Mouse (Mus musculus): ENCODE data around the gene Kcnh8. TPM values are rescaled to one million over a fixed set of nuclear protein-coding genes. Genes with fewer than 3 reads are reported as not detected.

Gene Kcnh8
- not detected in 2 replicates for total RNA-seq (2014; fragmentation: Nextera tagmentation)
- total RNA-seq (2017): 0.12 TPM in 1 of 2 replicates, not detected in the other
- 0.02 TPM in 1 of 2 replicates, not detected in the other for polyA plus RNA-seq (2012)

DNA sequence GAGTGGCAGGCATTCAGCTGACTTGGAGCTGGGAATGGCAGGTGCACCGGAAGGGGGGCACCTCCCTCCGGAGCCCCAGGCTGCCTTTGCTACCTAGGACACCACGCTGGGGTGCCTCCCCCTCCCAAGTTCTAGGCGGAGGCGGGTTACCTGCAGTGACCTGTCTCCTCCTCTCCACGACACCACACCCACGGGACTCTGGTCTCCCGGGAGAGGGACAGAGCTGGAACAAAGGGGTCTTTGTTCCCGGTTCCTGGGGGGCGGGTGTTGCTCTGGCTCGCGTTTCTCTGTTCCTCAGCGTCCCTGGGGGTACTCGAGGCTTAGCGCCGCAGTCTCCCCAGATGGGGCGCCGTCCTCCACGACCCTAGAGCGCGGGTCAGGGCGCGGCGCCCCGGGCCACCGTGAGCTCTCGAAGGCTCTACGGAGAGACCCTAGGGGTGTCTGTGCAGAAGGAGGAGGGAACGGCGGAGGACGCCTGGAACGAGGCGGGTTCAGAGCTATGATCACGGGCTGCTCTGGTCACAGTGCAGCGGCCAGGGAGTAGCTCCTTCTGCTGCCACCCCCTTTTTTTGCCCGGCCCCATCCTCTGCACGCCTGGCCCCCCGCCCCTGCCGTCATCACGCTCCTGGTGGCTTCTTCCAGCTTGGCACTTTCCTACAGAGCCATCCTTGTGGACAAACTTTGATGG lies at the start of gene Kcnh8:
Kcnh8 (plus strand) TSS at position 617 of the 688 bp plus-strand sequence.
- peaks cover 25% of the 10 kb centered on the region for H3K9me3 ChIP-seq (replicated peaks)
- ATAC-seq (ENCODE audit: extremely low read depth, insufficient number of reproducible peaks, low FRiP score, poor library complexity, severe bottlenecking) (no peak), DNase-seq (ENCODE audit: low spot score) (no peak)
- no peaks in the 10 kb centered on the region for H3K4me1 ChIP-seq (ENCODE audit: insufficient read depth, low read depth, low read length)
- H3K4me3 ChIP-seq (ENCODE audit: low read depth, low read length): no peak within 1 kb of the TSS
- no peak for TF ChIP-seq CTCF (IDR thresholded peaks at IDR 0.05; ENCODE audit: low read depth, low read length)
- TF ChIP-seq TAL1 (conservative IDR thresholded peaks at IDR 0.05; ENCODE audit: low read depth, low read length): no peak
- TF ChIP-seq GATA1 (IDR thresholded peaks at IDR 0.05; ENCODE audit: borderline replicate concordance, low read length): no peak
- no peak for TF ChIP-seq GATA2 (IDR thresholded peaks at IDR 0.05; ENCODE audit: borderline replicate concordance, low read depth, low read length)
- TF ChIP-seq POLR2AphosphoS5 (IDR thresholded peaks at IDR 0.05; ENCODE audit: insufficient replicate concordance, low read depth, low read length): no peak
- no peaks in the 10 kb centered on the region for H3K36me3 ChIP-seq (replicated peaks)
- no peaks in the 10 kb centered on the region for H3K27me3 ChIP-seq (ENCODE audit: insufficient read depth, low read length)

DNA sequence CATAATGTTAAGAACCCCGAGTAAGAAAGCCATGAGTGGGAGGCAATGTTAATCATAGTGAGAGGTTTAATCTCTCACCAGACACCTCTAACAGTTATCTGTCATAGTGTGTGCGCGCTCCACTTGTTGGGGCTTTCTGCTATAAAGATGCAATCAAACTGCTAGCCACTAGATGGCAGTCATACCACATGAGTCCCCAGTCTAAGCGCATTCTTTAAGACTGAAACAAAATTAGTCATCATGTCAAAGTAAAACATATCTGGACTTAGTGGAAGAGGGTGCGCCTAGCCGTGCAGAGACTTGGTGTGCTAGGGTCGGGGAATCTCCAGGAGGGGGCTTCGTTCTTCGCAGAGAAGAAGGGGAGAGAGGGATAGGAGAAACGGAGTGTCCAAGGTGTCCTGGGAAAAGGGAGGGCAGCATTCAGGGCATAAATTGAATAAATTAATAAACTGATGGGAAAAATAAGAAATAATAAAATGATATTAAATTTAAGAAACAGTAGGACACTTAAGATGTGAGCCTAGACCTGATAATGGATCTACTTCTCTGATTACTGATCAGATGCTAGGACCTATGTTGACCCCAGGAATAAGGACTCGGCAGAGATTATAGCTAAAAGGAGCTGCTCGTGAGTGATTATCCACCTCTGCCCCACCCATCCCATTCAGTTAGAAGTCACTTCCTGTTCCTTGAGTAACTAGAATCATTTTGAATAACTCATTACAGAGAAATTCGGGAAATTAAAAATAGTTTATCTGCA lies 42.4 kb upstream of the Kcnh8 start:
- Histone ChIP-seq H3K27me3 (ENCODE audit: insufficient read depth, low read length) (no peaks in the 10 kb centered on the region), H3K4me3 (ENCODE audit: low read depth, low read length) (no peak overlapping the region), H3K36me3 (replicated peaks) (no peaks in the 10 kb centered on the region), H3K9me3 (replicated peaks) (no peaks in the 10 kb centered on the region), H3K4me1 (ENCODE audit: insufficient read depth, low read depth, low read length) (no peaks in the 10 kb centered on the region)
- TF ChIP-seq CTCF (IDR thresholded peaks at IDR 0.05; ENCODE audit: low read depth, low read length) (0 out of 2 replicates have a peak, but pooled peaks have one; percentile 14), GATA1 (IDR thresholded peaks at IDR 0.05; ENCODE audit: borderline replicate concordance, low read length) (no peak)
- peak; percentile 51 for ATAC-seq (ENCODE audit: extremely low read depth, insufficient number of reproducible peaks, low FRiP score, poor library complexity, severe bottlenecking)
- no peak for DNase-seq (ENCODE audit: low spot score)

DNA sequence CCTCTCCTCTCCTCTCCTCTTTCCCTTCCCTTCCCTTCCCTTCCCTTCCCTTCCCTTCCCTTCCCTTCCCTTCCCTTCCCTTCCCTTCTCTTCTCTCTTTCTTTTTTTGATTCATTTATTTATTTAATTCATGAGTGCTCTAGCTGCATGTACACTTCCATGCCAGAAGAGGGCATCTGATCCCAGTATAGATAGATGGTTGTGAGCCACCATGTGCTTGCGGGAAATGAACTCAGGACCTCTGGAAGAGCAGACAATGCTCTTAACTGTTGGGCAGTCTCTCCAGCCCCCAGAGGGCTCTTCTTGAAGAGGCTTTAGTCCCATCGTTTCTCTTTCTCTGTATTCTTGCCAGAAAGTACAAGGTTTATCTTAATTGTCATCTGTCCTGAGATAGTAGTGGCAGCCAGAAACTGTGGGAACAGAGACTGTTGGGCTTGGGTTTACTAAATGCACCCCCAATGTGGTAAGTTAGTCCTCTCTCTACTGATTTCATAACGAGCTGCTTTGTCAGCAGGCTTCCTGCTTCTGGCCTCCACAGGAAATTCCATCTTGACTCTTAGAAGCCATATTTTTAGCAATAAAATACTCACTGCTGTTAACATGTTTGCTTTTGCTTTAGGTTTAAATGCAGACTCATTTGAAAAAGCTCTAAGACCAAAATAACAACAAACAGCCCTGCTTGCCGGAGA lies 36.9 kb upstream of the Kcnh8 start:
- no peak for ATAC-seq (ENCODE audit: extremely low read depth, insufficient number of reproducible peaks, low FRiP score, poor library complexity, severe bottlenecking)
- TF ChIP-seq GATA2 (IDR thresholded peaks at IDR 0.05; ENCODE audit: borderline replicate concordance, low read depth, low read length): no peak
- no peak for TF ChIP-seq TAL1 (conservative IDR thresholded peaks at IDR 0.05; ENCODE audit: low read depth, low read length)
- no peak for TF ChIP-seq GATA1 (IDR thresholded peaks at IDR 0.05; ENCODE audit: borderline replicate concordance, low read length)
- TF ChIP-seq CTCF (IDR thresholded peaks at IDR 0.05; ENCODE audit: low read depth, low read length): no peak
- no peak for TF ChIP-seq POLR2AphosphoS5 (IDR thresholded peaks at IDR 0.05; ENCODE audit: insufficient replicate concordance, low read depth, low read length)

DNA sequence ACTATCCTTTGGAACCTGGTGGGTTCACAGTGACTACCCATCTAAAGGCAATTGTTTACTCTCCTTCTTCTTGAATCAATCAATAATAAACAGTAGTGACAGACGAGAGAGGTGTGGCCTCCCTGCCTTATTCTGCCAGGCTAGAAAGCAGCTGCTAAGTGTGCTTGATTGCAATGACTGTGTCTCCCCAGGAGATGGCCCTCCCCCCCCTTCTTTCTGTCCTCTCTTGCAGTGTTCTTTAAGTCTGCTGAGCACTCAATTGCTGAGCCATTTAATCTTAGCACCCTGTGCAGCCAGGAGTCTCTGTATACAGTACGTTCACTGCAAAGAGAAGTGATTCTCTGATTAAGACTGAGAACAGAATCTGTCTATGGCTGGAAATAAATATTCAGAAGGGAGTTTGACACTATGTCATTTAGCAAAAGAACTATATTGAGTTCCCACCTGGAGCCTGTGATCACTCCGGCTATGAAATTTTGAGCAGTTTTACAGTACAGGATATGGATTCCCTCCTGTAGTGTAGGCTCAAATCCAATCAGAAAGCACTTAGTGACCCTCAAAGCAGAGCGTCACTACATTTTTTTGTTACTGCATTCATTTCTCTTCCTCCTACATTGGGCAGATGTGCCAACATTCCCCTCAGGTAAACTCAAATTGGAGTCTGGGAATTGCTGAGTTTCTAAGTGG lies 32.8 kb upstream of the Kcnh8 start:
- no peak for ATAC-seq (ENCODE audit: extremely low read depth, insufficient number of reproducible peaks, low FRiP score, poor library complexity, severe bottlenecking)
- no peak for TF ChIP-seq GATA2 (IDR thresholded peaks at IDR 0.05; ENCODE audit: borderline replicate concordance, low read depth, low read length)
- no peak for TF ChIP-seq GATA1 (IDR thresholded peaks at IDR 0.05; ENCODE audit: borderline replicate concordance, low read length)
- no peak for TF ChIP-seq POLR2AphosphoS5 (IDR thresholded peaks at IDR 0.05; ENCODE audit: insufficient replicate concordance, low read depth, low read length)
- TF ChIP-seq TAL1 (conservative IDR thresholded peaks at IDR 0.05; ENCODE audit: low read depth, low read length): no peak
- no peak for TF ChIP-seq CTCF (IDR thresholded peaks at IDR 0.05; ENCODE audit: low read depth, low read length)
- H3K27me3 ChIP-seq (ENCODE audit: insufficient read depth, low read length): no peaks in the 10 kb centered on the region
- H3K4me3 ChIP-seq (ENCODE audit: low read depth, low read length): no peak overlapping the region
- H3K4me1 ChIP-seq (ENCODE audit: insufficient read depth, low read depth, low read length): no peaks in the 10 kb centered on the region
- DNase-seq (ENCODE audit: low spot score): no peak
- H3K36me3 ChIP-seq (replicated peaks): no peaks in the 10 kb centered on the region
- 0 out of 2 replicates have a peak, but pooled peaks cover 4% of the 10 kb centered on the region for H3K9me3 ChIP-seq (replicated peaks)

More for the DNA sequence above, 36.9 kb upstream of the Kcnh8 start:
- DNase-seq (ENCODE audit: low spot score): no peak
- Histone ChIP-seq H3K4me1 (ENCODE audit: insufficient read depth, low read depth, low read length) (no peaks in the 10 kb centered on the region), H3K36me3 (replicated peaks) (no peaks in the 10 kb centered on the region), H3K9me3 (replicated peaks) (0 out of 2 replicates have a peak, but pooled peaks cover 2% of the 10 kb centered on the region), H3K4me3 (ENCODE audit: low read depth, low read length) (no peak overlapping the region), H3K27me3 (ENCODE audit: insufficient read depth, low read length) (no peaks in the 10 kb centered on the region)

DNA sequence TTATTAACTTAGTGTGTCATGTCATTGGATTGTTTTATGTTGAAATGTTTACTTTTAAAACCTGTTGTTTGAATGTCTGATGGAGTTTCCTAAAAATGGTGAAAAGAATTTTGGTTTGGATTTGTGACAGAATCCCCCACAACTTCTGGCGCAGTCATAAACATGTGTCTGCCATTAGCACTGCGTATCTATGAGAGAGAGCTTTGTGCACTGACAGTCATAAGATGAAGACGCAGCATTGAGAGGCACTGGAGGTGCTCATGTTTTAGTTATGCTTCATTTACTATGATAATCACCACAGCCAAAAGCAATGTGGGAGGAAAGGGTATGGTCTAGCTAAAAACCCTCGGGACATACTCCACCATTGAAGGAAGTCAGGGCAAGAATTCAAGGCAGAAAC lies 30.3 kb upstream of the Kcnh8 start:
- DNase-seq (ENCODE audit: low spot score) (no peak), ATAC-seq (ENCODE audit: extremely low read depth, insufficient number of reproducible peaks, low FRiP score, poor library complexity, severe bottlenecking) (no peak)
- TF ChIP-seq TAL1 (conservative IDR thresholded peaks at IDR 0.05; ENCODE audit: low read depth, low read length): no peak
- no peak for TF ChIP-seq CTCF (IDR thresholded peaks at IDR 0.05; ENCODE audit: low read depth, low read length)
- TF ChIP-seq POLR2AphosphoS5 (IDR thresholded peaks at IDR 0.05; ENCODE audit: insufficient replicate concordance, low read depth, low read length): no peak
- TF ChIP-seq GATA1 (IDR thresholded peaks at IDR 0.05; ENCODE audit: borderline replicate concordance, low read length): no peak
- TF ChIP-seq GATA2 (IDR thresholded peaks at IDR 0.05; ENCODE audit: borderline replicate concordance, low read depth, low read length): no peak
- Histone ChIP-seq H3K4me1 (ENCODE audit: insufficient read depth, low read depth, low read length) (no peaks in the 10 kb centered on the region), H3K36me3 (replicated peaks) (no peaks in the 10 kb centered on the region), H3K9me3 (replicated peaks) (0 out of 2 replicates have a peak, but pooled peaks cover 4% of the 10 kb centered on the region), H3K27me3 (ENCODE audit: insufficient read depth, low read length) (no peaks in the 10 kb centered on the region), H3K4me3 (ENCODE audit: low read depth, low read length) (no peak overlapping the region)
